Mouse (Mus musculus) kidney, embryonic 15.5 days (tissue): Measurements from ENCODE around the gene Baz2b. TPM values are rescaled to one million over a fixed set of nuclear protein-coding genes. Genes with fewer than 3 reads are reported as not detected.

Experiments
- ATAC-seq: fragments of 200-750 bp; cut with Nextera tagmentation; replicated peaks from 2 replicates; pipeline ENCODE4 v1.8.0; 2017; ENCODE audit warnings: moderate TSS enrichment; ENCODE audit not compliant: low FRiP score
- H3K27ac ChIP-seq: fragments of 300-500 bp; sonication (generic); 2 replicates; pipeline ENCODE4 v1.5.1; 2015; ENCODE audit warnings: mild to moderate bottlenecking, inconsistent platforms
- H3K27me3 ChIP-seq: fragments of 300-500 bp; sonication (generic); 2 replicates; pipeline ENCODE4 v1.6.1; 2015; ENCODE audit warnings: inconsistent platforms
- H3K36me3 ChIP-seq: fragments of 300-500 bp; sonication (generic); 2 replicates; pipeline ENCODE4 v1.6.1; 2015; ENCODE audit warnings: inconsistent platforms
- H3K4me1 ChIP-seq: fragments of 300-500 bp; sonication (generic); 2 replicates; pipeline ENCODE4 v1.6.1; 2015; ENCODE audit warnings: inconsistent platforms
- H3K4me2 ChIP-seq: fragments of 300-500 bp; sonication (generic); 2 replicates; pipeline ENCODE4 v1.6.1; 2015; ENCODE audit warnings: moderate library complexity, mild to moderate bottlenecking, inconsistent platforms
- H3K4me3 ChIP-seq: fragments of 300-500 bp; sonication (generic); replicated peaks from 2 replicates; pipeline ENCODE4 v1.5.1; 2015; ENCODE audit warnings: mild to moderate bottlenecking, inconsistent platforms
- H3K9ac ChIP-seq: fragments of 300-500 bp; sonication (generic); 2 replicates; pipeline ENCODE4 v1.6.1; 2015; ENCODE audit warnings: mild to moderate bottlenecking, inconsistent platforms
- H3K9me3 ChIP-seq: fragments of 300-500 bp; sonication (generic); replicated peaks from 2 replicates; pipeline ENCODE4 v1.6.1; 2016; ENCODE audit warnings: inconsistent platforms
- WGBS: fragments of 180-500 bp; shearing (Covaris S2); methylation state at CpG from one replicate; pipeline ENCODE4 v1.1.7; 2015; ENCODE audit warnings: mixed read lengths; 5-methylcytosine and 5-hydroxymethylcytosine counted together
- polyA plus RNA-seq: library from polyadenylated mRNA; unstranded; fragments of >200 nt; fragmentation: Nextera tagmentation; extraction: Ambion mirVana; gene quantifications from 2 replicates; pipeline ENCODE4 v1.2.1, GENCODE M21; 2015

Gene Baz2b
- polyA plus RNA-seq, 1 experiment from 2014 or later: 55.3 TPM

DNA sequence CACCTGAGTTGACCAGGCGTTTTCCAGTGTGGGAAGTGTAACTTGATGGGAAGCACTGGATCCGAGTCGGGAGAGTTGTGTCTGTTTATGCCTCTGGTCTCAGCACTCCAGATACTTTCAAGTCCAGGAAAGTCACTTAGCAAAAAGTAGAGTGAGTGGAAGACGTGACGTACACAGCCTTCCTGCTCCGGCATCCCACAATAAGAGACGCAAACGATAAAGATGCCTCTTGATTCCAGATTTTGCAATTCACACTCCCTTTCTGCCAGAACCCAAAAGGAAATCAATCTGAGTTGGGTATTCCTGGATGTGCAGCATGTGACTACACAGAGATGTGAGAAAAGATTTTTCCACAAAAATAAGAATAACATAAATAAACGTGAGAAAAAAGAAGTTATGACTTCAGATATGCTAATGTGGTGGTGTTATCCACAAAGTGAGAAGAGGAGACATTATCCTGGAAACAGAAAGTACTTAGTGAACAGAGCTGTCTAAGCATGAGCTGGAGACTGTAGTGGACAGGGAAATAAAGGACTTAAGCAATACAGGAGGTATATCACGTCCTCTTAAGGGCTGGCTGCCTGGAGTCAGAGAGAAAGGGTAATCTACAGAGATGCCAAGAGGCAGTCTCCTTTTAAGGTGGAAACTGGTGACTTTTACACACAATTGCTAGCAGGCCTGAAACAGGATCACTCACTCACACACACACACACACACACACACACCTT is 154.7 kb downstream of the Baz2b start:
- Histone ChIP-seq H3K4me2 (no peak overlapping the region), H3K27ac (no peak overlapping the region), H3K36me3 (0 out of 2 replicates have a peak, but pooled peaks cover 4% of the 10 kb centered on the region), H3K4me1 (peaks cover 6% of the 10 kb centered on the region), H3K27me3 (no peaks in the 10 kb centered on the region), H3K4me3 (no peak overlapping the region), H3K9me3 (no peaks in the 10 kb centered on the region), H3K9ac (no peak overlapping the region)
- ATAC-seq: no peak
- WGBS: 83% methylated on average over 10 of the region's 10 CpGs

DNA sequence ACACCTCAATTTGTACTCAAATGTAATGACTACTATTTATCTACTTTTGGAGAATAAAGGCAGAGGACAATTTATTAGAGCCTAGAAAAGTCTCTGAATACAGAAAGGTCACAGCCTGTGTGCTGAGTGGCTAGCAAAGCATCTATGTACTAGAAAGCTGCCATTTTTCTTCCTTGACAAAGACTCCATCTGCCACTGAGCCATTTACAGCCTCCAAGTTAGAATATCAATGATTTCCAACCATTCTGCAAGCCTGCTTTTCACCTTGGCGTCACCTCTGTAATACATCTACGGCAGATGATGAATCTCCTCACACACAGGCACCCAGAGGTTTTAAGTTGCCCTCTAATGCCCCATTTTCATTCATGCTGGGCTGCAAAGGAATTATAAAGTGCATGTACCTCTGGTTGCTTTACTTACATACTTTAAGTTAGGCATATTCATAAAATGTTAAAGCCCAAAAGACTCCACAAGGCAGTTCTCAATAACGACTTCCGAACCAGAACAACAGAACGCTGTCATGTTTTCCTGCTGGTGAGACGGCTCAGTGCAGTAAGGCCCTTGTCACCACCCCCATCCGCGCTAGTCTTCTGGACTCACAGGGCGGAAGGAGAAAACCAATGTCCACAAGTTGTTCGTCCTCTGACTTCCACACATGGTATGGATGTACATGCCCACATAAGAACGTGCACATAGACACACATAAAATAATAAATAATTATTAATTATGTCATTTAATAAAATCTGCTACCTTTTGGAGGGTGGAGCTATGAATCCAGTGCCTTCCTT is 156.2 kb downstream of the Baz2b start:
- Histone ChIP-seq H3K36me3 (no peaks in the 10 kb centered on the region), H3K27ac (no peak overlapping the region)
- 75% methylated on average over 11 of the region's 11 CpGs for WGBS

GRCm38 (mm10) chr2:60050667-60051460 is 158.8 kb downstream of the Baz2b start:
- Histone ChIP-seq H3K4me3 (no peak overlapping the region), H3K4me1 (peaks cover 6% of the 10 kb centered on the region), H3K27me3 (no peaks in the 10 kb centered on the region), H3K4me2 (no peak overlapping the region), H3K9ac (no peak overlapping the region), H3K27ac (no peak overlapping the region), H3K9me3 (no peaks in the 10 kb centered on the region), H3K36me3 (no peaks in the 10 kb centered on the region)
- ATAC-seq: no peak
- 86% methylated on average over 9 of the region's 9 CpGs for WGBS

More for the DNA sequence above, 156.2 kb downstream of the Baz2b start:
- H3K4me2 ChIP-seq: no peak overlapping the region
- H3K9me3 ChIP-seq: no peaks in the 10 kb centered on the region
- no peaks in the 10 kb centered on the region for H3K27me3 ChIP-seq
- H3K4me3 ChIP-seq: no peak overlapping the region
- peaks cover 6% of the 10 kb centered on the region for H3K4me1 ChIP-seq
- no peak overlapping the region for H3K9ac ChIP-seq
- no peak for ATAC-seq

- 88% methylated on average over 4 of the region's 4 CpGs for WGBS
- Histone ChIP-seq H3K36me3 (no peaks in the 10 kb centered on the region), H3K27me3 (no peaks in the 10 kb centered on the region), H3K9me3 (no peaks in the 10 kb centered on the region), H3K4me2 (no peak overlapping the region), H3K4me3 (no peak overlapping the region), H3K9ac (no peak overlapping the region), H3K4me1 (peaks cover 6% of the 10 kb centered on the region), H3K27ac (no peak overlapping the region)
- ATAC-seq: no peak
These were observed 159.8 kb downstream of the Baz2b start for GRCm38 (mm10) chr2:60049889-60050288.

- Histone ChIP-seq H3K27me3 (no peaks in the 10 kb centered on the region), H3K4me3 (no peak overlapping the region), H3K4me2 (no peak overlapping the region), H3K27ac (no peak overlapping the region), H3K36me3 (no peaks in the 10 kb centered on the region), H3K9ac (no peak overlapping the region), H3K4me1 (peaks cover 6% of the 10 kb centered on the region), H3K9me3 (no peaks in the 10 kb centered on the region)
- 93% methylated on average over 9 of the region's 9 CpGs for WGBS
- no peak for ATAC-seq
These were observed 160.3 kb downstream of the Baz2b start for GRCm38 (mm10) chr2:60049351-60049750.

- Histone ChIP-seq H3K9ac (no peak overlapping the region), H3K36me3 (no peaks in the 10 kb centered on the region), H3K9me3 (no peaks in the 10 kb centered on the region), H3K4me1 (0 out of 2 replicates have a peak, but pooled peaks cover 4% of the 10 kb centered on the region), H3K4me2 (no peak overlapping the region), H3K27me3 (no peaks in the 10 kb centered on the region), H3K27ac (no peak overlapping the region), H3K4me3 (no peak overlapping the region)
- ATAC-seq: no peak
- 54% methylated on average over 1 of the region's 1 CpGs for WGBS
These were observed 163.6 kb downstream of the Baz2b start for GRCm38 (mm10) chr2:60045995-60046394.

- Histone ChIP-seq H3K36me3 (no peaks in the 10 kb centered on the region), H3K27ac (no peak overlapping the region), H3K4me1 (0 out of 2 replicates have a peak, but pooled peaks cover 3% of the 10 kb centered on the region), H3K4me2 (no peak overlapping the region), H3K27me3 (no peaks in the 10 kb centered on the region), H3K9ac (no peak overlapping the region), H3K9me3 (no peaks in the 10 kb centered on the region), H3K4me3 (no peak overlapping the region)
- ATAC-seq: no peak
These were observed 164.7 kb downstream of the Baz2b start for GRCm38 (mm10) chr2:60044988-60045387.

GRCm38 (mm10) chr2:60044540-60044939 is 165.1 kb downstream of the Baz2b start:
- 0 out of 2 replicates have a peak, but pooled peaks cover 3% of the 10 kb centered on the region for H3K4me1 ChIP-seq
- ATAC-seq: no peak
- no peak overlapping the region for H3K9ac ChIP-seq
- H3K27ac ChIP-seq: no peak overlapping the region
- 76% methylated on average over 2 of the region's 2 CpGs for WGBS
- H3K27me3 ChIP-seq: no peaks in the 10 kb centered on the region
- H3K9me3 ChIP-seq: no peaks in the 10 kb centered on the region
- H3K4me3 ChIP-seq: no peak overlapping the region
- H3K4me2 ChIP-seq: no peak overlapping the region
- H3K36me3 ChIP-seq: no peaks in the 10 kb centered on the region

DNA sequence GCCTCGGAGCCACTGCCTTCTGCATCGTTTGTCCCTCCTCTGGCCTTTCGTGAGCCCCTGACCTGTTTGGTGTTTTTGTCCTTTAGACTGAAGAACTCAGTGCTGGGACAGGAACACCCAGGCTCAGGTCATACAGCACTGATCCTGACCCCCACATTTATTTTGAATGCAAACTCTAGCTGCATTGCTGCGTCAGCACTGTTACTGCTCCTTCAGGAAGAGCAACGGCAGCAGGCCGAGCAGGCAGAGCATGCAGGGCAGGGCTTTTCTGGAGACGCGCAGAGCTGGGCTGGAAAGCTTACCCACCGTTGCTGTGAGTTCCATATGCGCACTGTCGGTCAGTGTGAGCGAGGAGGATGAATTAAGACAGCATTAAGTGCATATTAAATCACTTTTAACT is 166.9 kb downstream of the Baz2b start:
- Histone ChIP-seq H3K4me3 (no peak overlapping the region), H3K27ac (no peak overlapping the region), H3K36me3 (no peaks in the 10 kb centered on the region), H3K4me1 (0 out of 2 replicates have a peak, but pooled peaks cover 3% of the 10 kb centered on the region), H3K9ac (no peak overlapping the region), H3K27me3 (no peaks in the 10 kb centered on the region), H3K9me3 (no peaks in the 10 kb centered on the region), H3K4me2 (no peak overlapping the region)
- 60% methylated on average over 12 of the region's 12 CpGs for WGBS
- ATAC-seq: 0 out of 2 replicates have a peak, but pooled peaks have one; percentile 43

DNA sequence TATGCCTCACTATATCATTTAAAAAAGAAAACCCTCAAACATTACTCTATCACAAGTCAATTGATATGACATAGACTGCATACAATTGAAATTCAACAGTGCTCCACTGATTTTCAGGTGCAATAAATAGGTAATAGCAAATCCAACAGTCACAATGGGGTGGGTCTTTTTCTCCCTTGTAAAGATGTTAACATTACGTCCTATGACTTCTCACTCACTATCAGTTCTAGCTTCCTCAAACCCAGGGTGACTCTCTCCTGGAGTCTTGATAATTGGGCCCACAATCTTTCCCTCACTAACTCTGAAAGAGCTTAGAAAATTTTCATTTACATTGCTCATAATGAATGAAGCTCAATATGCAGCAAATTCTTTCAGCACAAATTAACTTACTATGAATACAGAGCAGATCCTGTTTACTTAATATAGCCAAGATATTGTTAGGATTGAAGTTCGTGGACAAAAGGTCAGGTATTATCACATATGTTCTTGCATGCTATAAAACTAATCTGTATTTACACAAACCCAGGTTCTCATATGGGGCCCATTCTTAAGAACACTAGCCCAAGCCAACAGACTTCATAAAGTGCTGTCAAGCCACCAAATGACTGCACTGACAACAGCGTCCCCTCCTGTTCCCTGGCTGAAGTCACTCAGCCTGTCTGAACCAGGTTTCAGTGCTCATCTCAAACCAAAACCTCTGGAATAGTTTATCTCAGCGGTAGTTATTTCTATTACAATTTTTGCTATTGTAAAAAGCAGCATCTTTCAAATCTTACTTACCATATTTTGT is 168.0 kb downstream of the Baz2b start:
- no peaks in the 10 kb centered on the region for H3K9me3 ChIP-seq
- ATAC-seq: no peak
- H3K4me2 ChIP-seq: no peak overlapping the region

GRCm38 (mm10) chr2:60040162-60040561 is 169.5 kb downstream of the Baz2b start:
- H3K27me3 ChIP-seq: no peaks in the 10 kb centered on the region
- WGBS: 91% methylated on average over 3 of the region's 3 CpGs
- H3K27ac ChIP-seq: no peak overlapping the region
- H3K36me3 ChIP-seq: no peaks in the 10 kb centered on the region
- H3K9me3 ChIP-seq: no peaks in the 10 kb centered on the region
- H3K4me2 ChIP-seq: no peak overlapping the region
- H3K9ac ChIP-seq: no peak overlapping the region
- ATAC-seq: no peak
- 0 out of 2 replicates have a peak, but pooled peaks cover 8% of the 10 kb centered on the region for H3K4me1 ChIP-seq
- no peak overlapping the region for H3K4me3 ChIP-seq

More for the DNA sequence above, 168.0 kb downstream of the Baz2b start:
- H3K36me3 ChIP-seq: no peaks in the 10 kb centered on the region
- H3K9ac ChIP-seq: no peak overlapping the region
- 90% methylated on average over 4 of the region's 4 CpGs for WGBS
- no peaks in the 10 kb centered on the region for H3K27me3 ChIP-seq
- H3K27ac ChIP-seq: no peak overlapping the region
- H3K4me3 ChIP-seq: no peak overlapping the region
- H3K4me1 ChIP-seq: 0 out of 2 replicates have a peak, but pooled peaks cover 8% of the 10 kb centered on the region
